Mouse (Mus musculus) embryonic facial prominence, embryonic 13.5 days (tissue): Measurements from ENCODE around the gene Trabd. TPM values are rescaled to one million over a fixed set of nuclear protein-coding genes. Genes with fewer than 3 reads are reported as not detected.

Source experiments
- ATAC-seq: fragments of 200-750 bp; cut with Nextera tagmentation; 2 replicates; pipeline ENCODE4 v1.8.0; 2017; ENCODE audit warnings: low read depth; ENCODE audit not compliant: insufficient number of reproducible peaks, insufficient read depth, low FRiP score, low TSS enrichment
- H3K27ac ChIP-seq: fragments of 300-500 bp; sonication (generic); 2 replicates; pipeline ENCODE4 v1.5.1; 2015; ENCODE audit warnings: moderate library complexity, mild to moderate bottlenecking, inconsistent platforms
- H3K27me3 ChIP-seq: fragments of 300-500 bp; sonication (generic); 2 replicates; pipeline ENCODE4 v1.6.1; 2015; ENCODE audit warnings: mild to moderate bottlenecking, inconsistent platforms
- H3K36me3 ChIP-seq: fragments of 300-500 bp; sonication (generic); 2 replicates; pipeline ENCODE4 v1.6.1; 2015; ENCODE audit warnings: mild to moderate bottlenecking, inconsistent platforms
- H3K4me1 ChIP-seq: fragments of 300-500 bp; sonication (generic); 2 replicates; pipeline ENCODE4 v1.6.1; 2015; ENCODE audit warnings: inconsistent platforms
- H3K4me2 ChIP-seq: fragments of 300-500 bp; sonication (generic); 2 replicates; pipeline ENCODE4 v1.6.1; 2015; ENCODE audit warnings: moderate library complexity, mild to moderate bottlenecking, inconsistent platforms
- H3K4me3 ChIP-seq: fragments of 300-500 bp; sonication (generic); 2 replicates; pipeline ENCODE4 v1.5.1; 2015; ENCODE audit warnings: mild to moderate bottlenecking, inconsistent platforms
- H3K9ac ChIP-seq: fragments of 300-500 bp; sonication (generic); 2 replicates; pipeline ENCODE4 v1.6.1; 2015; ENCODE audit warnings: mild to moderate bottlenecking, inconsistent platforms
- H3K9me3 ChIP-seq: fragments of 300-500 bp; sonication (generic); 2 replicates; pipeline ENCODE4 v1.6.1; 2016; ENCODE audit warnings: inconsistent platforms
- WGBS: fragments of 180-500 bp; shearing (Covaris S2); methylation state at CpG from one replicate; pipeline ENCODE4 v1.1.7; 2015; ENCODE audit warnings: mixed read lengths; 5-methylcytosine and 5-hydroxymethylcytosine counted together
- polyA plus RNA-seq: library from polyadenylated mRNA; unstranded; fragments of >200 nt; fragmentation: Nextera tagmentation; extraction: Ambion mirVana; gene quantifications from 2 replicates; pipeline ENCODE4 v1.2.1, GENCODE M21; 2015

Gene Trabd
- 47.3 and 47.7 TPM in 2 replicates for polyA plus RNA-seq

DNA sequence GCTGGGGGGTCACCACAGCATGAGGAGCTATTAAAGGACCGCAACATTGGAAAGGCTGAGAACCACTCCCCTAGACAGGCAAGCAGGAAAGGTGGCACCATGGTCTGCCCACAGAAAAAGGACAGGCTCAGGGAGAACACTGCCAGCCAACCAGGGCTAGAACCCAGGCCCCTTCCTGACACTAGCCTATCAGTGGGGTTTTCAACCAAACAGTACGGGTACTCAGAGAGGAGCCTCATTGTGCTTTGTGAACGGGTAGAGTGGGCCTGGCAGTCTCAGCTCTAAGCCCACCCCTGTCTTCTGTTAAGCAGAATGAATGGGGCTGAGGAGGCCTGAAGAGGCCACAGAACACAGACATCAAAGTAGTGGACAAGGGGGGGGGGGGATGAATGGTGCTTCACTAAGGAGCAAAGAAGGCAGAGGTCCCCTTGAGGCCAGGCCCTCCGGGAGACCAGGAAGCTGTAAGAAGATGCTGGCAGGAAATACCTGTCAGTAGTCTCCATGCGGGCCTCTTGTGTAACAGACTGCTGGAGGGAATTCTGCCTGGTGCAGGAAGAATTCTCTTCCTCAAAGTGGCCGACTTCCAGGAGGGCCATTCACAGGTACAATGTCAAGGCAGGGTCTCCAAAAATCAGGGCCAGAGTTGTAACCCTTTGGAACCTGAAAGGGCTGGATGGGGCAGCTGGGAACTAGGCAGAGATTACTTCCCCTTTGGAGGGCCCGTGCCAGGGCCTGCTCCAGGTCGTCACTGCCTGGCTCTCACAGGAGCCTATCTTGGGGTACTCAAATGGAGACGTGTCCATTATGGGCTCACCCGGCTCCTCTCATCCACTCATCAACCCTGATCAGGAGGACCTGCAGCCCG is at the start of gene Trabd:
Gene Trabd (plus strand): TSS at position 512 of the 865 bp plus-strand sequence.
- Histone ChIP-seq H3K27ac (peak within 1 kb of the TSS; percentile 88), H3K9me3 (no peaks in the 10 kb centered on the region), H3K9ac (peak within 1 kb of the TSS; percentile 88), H3K4me1 (peaks cover 34% of the 10 kb centered on the region), H3K4me2 (peak within 1 kb of the TSS; percentile 94), H3K27me3 (peaks cover 10% of the 10 kb centered on the region), H3K4me3 (peak within 1 kb of the TSS; percentile 79), H3K36me3 (peaks cover 11% of the 10 kb centered on the region; the same call in 1 of the 2 replicates)
- 17% methylated on average over 11 of the region's 11 CpGs for WGBS
- no peak for ATAC-seq

DNA sequence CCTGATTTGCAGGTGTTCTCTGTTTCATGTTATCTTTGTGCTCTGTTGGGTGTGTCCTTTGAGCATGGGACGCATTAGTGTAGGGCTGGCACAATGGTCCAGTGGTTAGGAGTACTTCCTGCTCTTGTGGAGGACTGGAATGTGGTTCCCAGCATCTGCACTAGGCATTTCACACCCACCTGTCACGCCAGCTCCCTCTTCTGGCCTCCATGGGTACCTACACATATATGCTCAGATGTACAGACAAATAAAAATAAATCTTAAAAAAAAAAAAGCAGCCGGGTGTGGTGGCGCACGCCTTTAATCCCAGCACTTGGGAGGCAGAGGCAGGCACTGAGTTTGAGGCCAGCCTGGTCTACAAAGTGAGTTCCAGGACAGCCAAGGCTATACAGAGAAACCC is 30.5 kb upstream of the Trabd start:
- no peaks in the 10 kb centered on the region for H3K27me3 ChIP-seq
- H3K4me2 ChIP-seq = no peak overlapping the region
- H3K27ac ChIP-seq = no peak overlapping the region
- no peak overlapping the region for H3K9ac ChIP-seq
- H3K4me1 ChIP-seq = no peaks in the 10 kb centered on the region
- H3K4me3 ChIP-seq = no peak overlapping the region
- H3K36me3 ChIP-seq = no peaks in the 10 kb centered on the region
- ATAC-seq = no peak
- 0 out of 2 replicates have a peak, but pooled peaks cover 8% of the 10 kb centered on the region for H3K9me3 ChIP-seq
- 78% methylated on average over 5 of the region's 5 CpGs for WGBS

DNA sequence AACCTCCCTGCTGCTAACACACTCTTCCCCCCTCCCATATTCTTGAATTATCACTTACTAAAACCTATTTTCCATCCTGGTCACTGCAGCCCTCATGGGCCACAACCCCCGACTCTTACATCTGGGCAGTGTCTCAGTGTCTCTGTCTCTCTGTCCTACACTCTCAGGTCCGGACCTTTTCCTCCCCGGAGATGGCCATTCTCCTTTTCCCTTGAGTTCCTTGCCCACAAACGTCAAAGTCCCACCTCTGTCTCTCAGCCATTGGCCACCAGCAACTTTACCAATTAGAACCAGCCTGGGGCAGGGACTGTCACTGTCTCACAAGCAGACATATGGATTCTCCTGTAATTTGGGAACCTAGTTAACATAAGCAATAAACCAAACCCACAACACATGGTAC is 28.6 kb upstream of the Trabd start:
- H3K9ac ChIP-seq = no peak overlapping the region
- H3K36me3 ChIP-seq = no peaks in the 10 kb centered on the region
- no peaks in the 10 kb centered on the region for H3K27me3 ChIP-seq
- H3K4me3 ChIP-seq = no peak overlapping the region
- H3K27ac ChIP-seq = no peak overlapping the region
- no peak overlapping the region for H3K4me2 ChIP-seq
- no peaks in the 10 kb centered on the region for H3K4me1 ChIP-seq
- ATAC-seq = no peak
- WGBS = 70% methylated on average over 4 of the region's 4 CpGs
- H3K9me3 ChIP-seq = 0 out of 2 replicates have a peak, but pooled peaks cover 8% of the 10 kb centered on the region

DNA sequence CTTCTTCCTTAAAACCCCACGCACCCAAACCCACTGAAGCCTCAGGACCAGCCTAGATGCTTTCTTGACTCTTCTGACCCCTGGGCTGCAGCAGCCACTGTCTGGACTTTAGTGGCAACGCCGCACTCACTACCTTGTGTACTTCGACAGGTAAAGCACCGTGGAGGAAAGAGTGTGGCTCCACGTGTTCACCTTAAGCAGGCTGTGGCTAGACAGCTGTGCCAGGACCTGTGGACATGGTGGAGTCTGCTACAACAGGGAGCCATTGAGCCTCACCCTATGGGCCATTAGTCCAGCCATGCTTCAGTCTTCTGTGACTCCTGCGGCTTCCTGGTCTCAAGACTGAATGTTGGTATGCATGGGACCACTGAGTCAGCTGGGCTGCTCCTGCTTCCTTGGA is 20.3 kb upstream of the Trabd start:
- H3K27me3 ChIP-seq = peaks cover 49% of the 10 kb centered on the region
- H3K9ac ChIP-seq = no peak overlapping the region
- no peaks in the 10 kb centered on the region for H3K36me3 ChIP-seq
- H3K4me2 ChIP-seq = no peak overlapping the region
- WGBS = 87% methylated on average over 7 of the region's 7 CpGs
- H3K4me3 ChIP-seq = no peak overlapping the region
- H3K27ac ChIP-seq = no peak overlapping the region
- no peaks in the 10 kb centered on the region for H3K9me3 ChIP-seq
- H3K4me1 ChIP-seq = peaks cover 3% of the 10 kb centered on the region; the same call in 1 of the 2 replicates
- no peak for ATAC-seq

DNA sequence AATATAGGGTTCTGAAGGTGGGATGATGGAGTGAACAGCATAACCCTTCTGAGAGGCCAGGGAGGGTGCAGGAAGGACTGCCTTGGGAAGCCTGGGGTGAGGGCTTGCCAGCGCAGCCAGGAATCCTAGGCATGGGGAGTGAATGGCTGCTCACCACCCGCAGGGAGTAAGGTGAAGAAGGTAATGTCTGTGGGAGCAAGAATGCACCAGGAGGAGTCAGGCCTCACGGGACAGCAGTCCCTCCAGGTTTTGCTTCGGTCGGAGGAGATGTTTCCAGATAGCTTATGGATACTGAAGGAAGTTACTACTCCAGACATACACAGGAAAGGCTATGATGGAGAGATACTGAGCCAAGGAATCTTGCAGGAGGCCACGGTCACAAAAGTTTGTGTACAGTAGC is 16.2 kb upstream of the Trabd start:
- Histone ChIP-seq H3K36me3 (no peaks in the 10 kb centered on the region), H3K4me2 (peak overlapping the region; percentile 85), H3K9ac (peak overlapping the region; percentile 74; the same call in 1 of the 2 replicates), H3K27ac (no peak overlapping the region), H3K4me1 (peaks cover 8% of the 10 kb centered on the region), H3K4me3 (peak overlapping the region; percentile 65; the same call in 1 of the 2 replicates), H3K27me3 (peaks cover 82% of the 10 kb centered on the region), H3K9me3 (no peaks in the 10 kb centered on the region)
- 27% methylated on average over 6 of the region's 6 CpGs for whole genome bisulfite sequencing
- ATAC-seq = no peak

DNA sequence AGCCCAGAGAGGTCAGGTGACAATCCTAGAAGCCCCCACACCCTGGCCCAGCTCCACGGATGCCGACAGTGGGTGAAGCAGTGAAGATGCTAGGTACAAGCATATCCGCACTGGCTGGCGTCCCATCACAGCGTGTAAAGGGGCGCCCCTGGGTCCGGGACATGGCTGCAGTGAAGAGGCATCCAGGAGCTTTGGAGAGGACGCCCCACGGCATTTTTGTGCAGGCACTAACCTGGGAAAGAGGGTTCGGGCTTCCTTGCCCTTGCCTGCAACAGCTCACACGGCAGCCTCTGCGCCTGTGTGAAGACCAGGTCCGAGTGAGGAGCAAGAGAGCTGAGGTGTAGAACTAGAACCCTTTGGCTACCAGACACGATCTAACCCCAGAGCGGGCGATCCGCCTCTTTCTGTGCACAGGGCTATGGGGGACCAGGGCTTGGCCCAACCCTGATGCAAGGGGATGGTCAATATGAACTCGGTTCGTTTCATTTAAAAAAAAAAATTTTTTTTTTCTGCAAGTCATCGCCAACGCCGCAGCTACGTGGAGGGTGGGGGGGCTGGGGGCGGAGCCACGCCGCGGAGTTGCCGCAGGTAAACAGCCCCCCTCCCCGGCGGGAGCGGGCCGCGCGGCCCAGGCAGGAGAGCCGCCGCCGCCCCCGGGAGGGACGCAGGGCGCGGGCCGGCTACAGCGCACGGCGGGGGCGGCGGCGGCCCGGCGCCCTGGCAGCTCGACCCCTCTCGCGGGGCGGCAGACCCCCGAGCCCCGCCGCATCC is 15.6 kb upstream of the Trabd start, which contains the start of gene Panx2:
Gene Panx2 (plus strand): TSS at position 574 of the 771 bp plus-strand sequence.
- H3K4me3 ChIP-seq = peak within 1 kb of the TSS; percentile 65
- H3K27me3 ChIP-seq = peaks cover 88% of the 10 kb centered on the region
- under 1% methylated on average over 48 of the region's 57 CpGs for WGBS
- H3K9me3 ChIP-seq = no peaks in the 10 kb centered on the region
- no peak for ATAC-seq
- peak within 1 kb of the TSS; percentile 74 for H3K9ac ChIP-seq
- no peak within 1 kb of the TSS for H3K27ac ChIP-seq
- peak within 1 kb of the TSS; percentile 85 for H3K4me2 ChIP-seq
- no peaks in the 10 kb centered on the region for H3K36me3 ChIP-seq
- peaks cover 8% of the 10 kb centered on the region for H3K4me1 ChIP-seq

DNA sequence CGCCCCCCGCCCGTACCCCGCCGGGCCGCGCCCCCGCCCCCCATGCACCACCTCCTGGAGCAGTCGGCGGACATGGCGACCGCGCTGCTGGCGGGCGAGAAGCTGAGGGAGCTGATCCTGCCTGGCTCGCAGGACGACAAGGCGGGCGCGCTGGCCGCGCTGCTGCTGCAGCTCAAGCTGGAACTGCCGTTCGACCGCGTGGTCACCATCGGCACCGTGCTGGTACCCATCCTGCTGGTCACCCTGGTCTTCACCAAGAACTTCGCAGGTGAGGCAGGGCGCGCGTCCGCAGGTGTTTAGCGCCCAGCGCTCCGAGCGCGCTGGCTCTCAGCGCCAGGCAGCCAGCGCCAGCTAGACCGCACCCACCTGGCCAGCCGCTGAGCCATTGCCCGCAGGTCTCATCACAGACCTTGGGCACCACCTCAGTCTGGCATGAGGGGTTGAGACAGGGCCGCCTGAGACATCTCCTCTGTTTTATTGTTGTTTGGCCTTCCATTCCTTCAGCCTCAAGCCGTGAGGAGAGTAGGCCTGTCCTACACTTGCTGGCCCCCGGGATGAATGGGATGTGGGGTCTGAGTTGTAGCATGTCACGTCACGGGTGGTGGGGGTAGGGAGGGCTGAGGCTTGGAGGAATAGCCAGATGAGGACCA is 14.8 kb upstream of the Trabd start:
- Histone ChIP-seq H3K4me1 (peaks cover 8% of the 10 kb centered on the region), H3K9ac (peak overlapping the region; percentile 74), H3K36me3 (no peaks in the 10 kb centered on the region), H3K4me2 (peak overlapping the region; percentile 85), H3K27ac (no peak overlapping the region), H3K9me3 (no peaks in the 10 kb centered on the region), H3K27me3 (peaks cover 85% of the 10 kb centered on the region), H3K4me3 (peak overlapping the region; percentile 65)
- ATAC-seq = no peak
- WGBS = 3% methylated on average over 42 of the region's 48 CpGs

DNA sequence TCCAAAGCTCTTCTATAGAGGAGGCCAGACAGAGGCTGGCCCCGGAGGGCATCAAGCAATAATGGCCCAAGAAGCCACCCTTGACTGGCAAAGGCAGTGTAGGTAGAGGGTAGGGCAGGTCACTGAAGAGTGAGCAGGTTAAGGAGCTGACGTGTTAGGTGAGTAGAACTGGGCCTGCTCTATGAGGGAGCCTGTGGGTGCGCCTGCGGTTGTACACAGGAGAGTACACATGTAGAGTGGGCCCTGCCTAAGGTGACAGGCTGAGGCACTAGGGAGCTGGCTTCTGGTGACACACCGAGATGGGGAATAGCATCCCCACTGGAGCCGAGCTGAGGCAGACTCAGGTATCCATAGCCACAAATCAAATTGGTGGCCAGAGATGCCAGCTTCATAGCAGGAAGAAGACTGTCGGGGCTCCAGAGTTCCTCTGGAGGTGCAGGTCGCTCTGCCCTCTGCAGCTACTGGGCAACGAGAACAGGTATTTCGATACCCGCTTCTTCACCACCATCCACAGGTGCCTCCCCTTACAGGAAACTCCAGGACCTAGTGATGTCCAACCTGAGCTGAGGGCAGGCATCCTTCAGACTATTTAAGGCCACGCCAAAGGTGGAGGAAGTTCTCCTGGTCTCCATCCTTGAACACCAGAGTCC is 14.0 kb upstream of the Trabd start:
- no peaks in the 10 kb centered on the region for H3K9me3 ChIP-seq
- no peaks in the 10 kb centered on the region for H3K36me3 ChIP-seq
- H3K27ac ChIP-seq = no peak overlapping the region
- H3K4me1 ChIP-seq = peaks cover 8% of the 10 kb centered on the region
- WGBS = 80% methylated on average over 12 of the region's 12 CpGs
- peak overlapping the region; percentile 85 for H3K4me2 ChIP-seq
- no peak for ATAC-seq
- H3K27me3 ChIP-seq = peaks cover 85% of the 10 kb centered on the region
- no peak overlapping the region for H3K9ac ChIP-seq
- H3K4me3 ChIP-seq = 0 out of 2 replicates have a peak overlapping the region, but pooled peaks have one; percentile 65

DNA sequence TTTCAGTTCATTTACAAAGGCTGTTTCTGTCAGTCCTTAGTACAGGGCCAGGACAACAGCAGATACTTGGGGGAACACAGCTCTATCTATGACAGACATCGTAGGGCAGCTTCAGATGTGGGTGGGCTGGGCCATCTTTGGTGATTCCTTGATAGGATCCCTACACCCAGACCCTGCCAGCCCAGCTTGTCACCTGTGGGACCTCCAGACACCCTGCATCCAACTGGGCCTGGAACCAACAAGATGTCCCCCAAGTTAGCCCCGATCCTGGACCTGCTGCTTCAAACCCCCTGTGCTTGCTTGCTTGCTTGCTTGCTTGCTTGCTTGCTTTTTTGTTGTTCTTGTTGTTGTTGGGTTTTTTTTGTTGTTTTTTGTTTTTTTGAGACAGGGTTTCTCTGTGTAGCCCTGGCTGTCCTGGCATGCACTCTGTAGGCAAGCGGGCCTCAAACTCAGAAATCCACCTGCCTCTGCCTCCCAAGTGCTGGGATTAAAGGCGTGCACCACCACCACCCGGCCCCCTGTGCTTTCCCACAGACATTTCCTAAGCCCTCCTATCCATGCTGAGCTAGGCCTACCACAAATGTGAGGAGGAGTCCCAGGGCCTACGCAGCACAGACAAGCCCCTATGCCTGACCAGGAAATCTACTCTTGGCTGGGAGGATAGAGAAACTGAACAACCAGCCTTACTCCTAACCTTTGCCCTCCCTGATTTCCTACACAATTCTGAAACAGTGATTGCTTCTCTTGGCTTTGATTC is 13.0 kb upstream of the Trabd start:
- Histone ChIP-seq H3K36me3 (no peaks in the 10 kb centered on the region), H3K4me1 (peaks cover 8% of the 10 kb centered on the region), H3K9me3 (no peaks in the 10 kb centered on the region), H3K27ac (no peak overlapping the region), H3K27me3 (peaks cover 86% of the 10 kb centered on the region), H3K9ac (no peak overlapping the region), H3K4me3 (no peak overlapping the region), H3K4me2 (no peak overlapping the region)
- ATAC-seq = no peak
- 78% methylated on average over 6 of the region's 6 CpGs for WGBS

DNA sequence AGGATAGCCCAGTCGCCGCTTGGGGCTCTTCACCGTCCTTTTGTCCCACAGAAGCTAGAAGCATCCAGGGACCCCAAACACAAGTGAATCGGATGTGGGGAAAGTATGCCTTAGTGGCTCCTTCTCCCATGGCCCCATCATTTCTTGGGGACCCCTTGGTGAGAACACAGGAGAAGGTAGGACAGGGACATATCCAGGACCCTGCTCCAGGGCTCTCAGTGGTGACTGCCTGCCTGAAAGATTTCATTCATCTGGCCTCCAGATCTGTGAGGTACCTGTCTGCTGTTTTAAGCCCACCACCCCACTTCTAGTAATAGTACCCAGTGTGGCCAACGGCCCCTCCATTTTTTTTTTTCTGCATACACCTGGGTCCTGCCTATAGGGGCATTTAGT is 12.4 kb upstream of the Trabd start:
- peaks cover 8% of the 10 kb centered on the region for H3K4me1 ChIP-seq
- no peak overlapping the region for H3K4me2 ChIP-seq
- peaks cover 88% of the 10 kb centered on the region for H3K27me3 ChIP-seq
- no peak for ATAC-seq
- WGBS = 84% methylated on average over 5 of the region's 5 CpGs
- H3K9ac ChIP-seq = no peak overlapping the region
- no peaks in the 10 kb centered on the region for H3K9me3 ChIP-seq
- no peak overlapping the region for H3K4me3 ChIP-seq
- H3K27ac ChIP-seq = no peak overlapping the region
- H3K36me3 ChIP-seq = no peaks in the 10 kb centered on the region
